Mouse (Mus musculus): ENCODE results near the gene Cish.
"Not testable (repeated sequence)": the region's sequence is repeated elsewhere in the genome, so short reads cannot be mapped to it uniquely, and the experiment has no call there.

Gene Cish

GRCm38 (mm10) chr9:107303121-107303820 is 7.4 kb downstream of the Cish start:
- Histone ChIP-seq H3K36me3 (ENCODE audit: insufficient read depth, low read length) (peaks cover 18% of the 10 kb centered on the region), H3K27me3 (ENCODE audit: insufficient read depth, low read length) (peaks cover 15% of the 10 kb centered on the region), H3K4me3 (replicated peaks; ENCODE audit: low read length) (no peak overlapping the region), H3K9me3 (ENCODE audit: low read length) (no peaks in the 10 kb centered on the region), H3K4me1 (replicated peaks; ENCODE audit: low read depth, low read length) (peaks cover 60% of the 10 kb centered on the region)
- TF ChIP-seq NANOG (IDR thresholded peaks at IDR 0.05; ENCODE audit: borderline replicate concordance, low read length) (no peak), POU5F1 (IDR thresholded peaks at IDR 0.05; ENCODE audit: borderline replicate concordance, low read length) (no peak), CTCF (conservative IDR thresholded peaks at IDR 0.05; ENCODE audit: low read length) (no peak)

DNA sequence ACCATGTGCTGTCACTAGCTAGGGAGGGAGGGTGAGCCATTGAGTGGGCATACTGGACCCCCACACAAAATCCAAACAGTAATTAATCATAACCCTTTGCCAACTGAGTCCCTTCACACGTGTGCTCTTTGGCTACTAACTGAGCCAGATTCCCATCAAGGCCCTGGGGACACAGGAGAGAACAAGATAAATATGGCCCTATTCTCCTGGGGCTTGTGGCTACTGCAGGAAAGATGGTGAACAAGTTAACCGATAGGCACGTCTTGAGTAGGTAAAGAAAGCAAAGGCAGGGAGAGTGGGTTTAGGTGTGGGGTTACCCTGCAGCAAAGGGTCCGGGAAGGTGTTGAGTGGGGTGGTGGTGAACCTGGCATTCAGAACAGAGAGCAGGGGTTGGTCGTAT is 8.1 kb downstream of the Cish start:
- Histone ChIP-seq H3K27me3 (ENCODE audit: insufficient read depth, low read length) (peaks cover 13% of the 10 kb centered on the region), H3K4me1 (replicated peaks; ENCODE audit: low read depth, low read length) (peaks cover 54% of the 10 kb centered on the region), H3K9me3 (ENCODE audit: low read length) (no peaks in the 10 kb centered on the region), H3K36me3 (ENCODE audit: insufficient read depth, low read length) (peaks cover 18% of the 10 kb centered on the region), H3K4me3 (replicated peaks; ENCODE audit: low read length) (no peak overlapping the region)
- TF ChIP-seq POU5F1 (IDR thresholded peaks at IDR 0.05; ENCODE audit: borderline replicate concordance, low read length) (no peak), NANOG (IDR thresholded peaks at IDR 0.05; ENCODE audit: borderline replicate concordance, low read length) (no peak), CTCF (conservative IDR thresholded peaks at IDR 0.05; ENCODE audit: low read length) (no peak)

DNA sequence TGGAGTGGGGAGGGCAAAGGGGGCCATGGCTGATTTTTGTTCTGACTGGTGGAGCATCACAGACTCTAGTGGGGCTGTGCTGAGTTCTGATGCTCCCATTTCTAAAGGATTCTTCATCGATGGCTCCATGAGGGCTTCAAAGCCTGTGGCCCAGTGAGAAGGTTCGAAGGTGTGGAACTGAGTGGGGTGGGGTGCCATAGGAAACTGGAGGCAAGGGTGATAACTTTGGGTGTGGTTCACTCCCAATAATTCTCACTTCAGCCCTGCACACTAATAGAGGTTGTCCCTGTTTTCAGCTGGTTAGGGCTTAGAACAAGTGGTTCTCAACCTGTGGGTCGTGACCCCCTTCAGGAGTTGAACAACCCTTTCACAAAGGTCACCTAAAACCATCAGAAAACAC is 8.6 kb downstream of the Cish start:
- H3K27me3 ChIP-seq (ENCODE audit: insufficient read depth, low read length) = peaks cover 13% of the 10 kb centered on the region
- no peaks in the 10 kb centered on the region for H3K9me3 ChIP-seq (ENCODE audit: low read length)
- H3K4me1 ChIP-seq (replicated peaks; ENCODE audit: low read depth, low read length) = peaks cover 49% of the 10 kb centered on the region
- TF ChIP-seq NANOG (IDR thresholded peaks at IDR 0.05; ENCODE audit: borderline replicate concordance, low read length) (no peak), CTCF (conservative IDR thresholded peaks at IDR 0.05; ENCODE audit: low read length) (no peak), POU5F1 (IDR thresholded peaks at IDR 0.05; ENCODE audit: borderline replicate concordance, low read length) (no peak)
- H3K36me3 ChIP-seq (ENCODE audit: insufficient read depth, low read length) = peaks cover 18% of the 10 kb centered on the region
- no peak overlapping the region for H3K4me3 ChIP-seq (replicated peaks; ENCODE audit: low read length)

GRCm38 (mm10) chr9:107305012-107305411 is 9.2 kb downstream of the Cish start:
- Histone ChIP-seq H3K9me3 (ENCODE audit: low read length) (no peaks in the 10 kb centered on the region), H3K27me3 (ENCODE audit: insufficient read depth, low read length) (peaks cover 9% of the 10 kb centered on the region), H3K4me3 (replicated peaks; ENCODE audit: low read length) (no peak overlapping the region), H3K36me3 (ENCODE audit: insufficient read depth, low read length) (peaks cover 18% of the 10 kb centered on the region), H3K4me1 (replicated peaks; ENCODE audit: low read depth, low read length) (peaks cover 43% of the 10 kb centered on the region)
- TF ChIP-seq POU5F1 (IDR thresholded peaks at IDR 0.05; ENCODE audit: borderline replicate concordance, low read length) (no peak), NANOG (IDR thresholded peaks at IDR 0.05; ENCODE audit: borderline replicate concordance, low read length) (no peak), CTCF (conservative IDR thresholded peaks at IDR 0.05; ENCODE audit: low read length) (no peak)

GRCm38 (mm10) chr9:107305601-107306542 is 10.0 kb downstream of the Cish start:
- Histone ChIP-seq H3K4me1 (replicated peaks; ENCODE audit: low read depth, low read length) (peaks cover 35% of the 10 kb centered on the region), H3K27me3 (ENCODE audit: insufficient read depth, low read length) (0 out of 2 replicates have a peak, but pooled peaks cover under 1% of the 10 kb centered on the region), H3K4me3 (replicated peaks; ENCODE audit: low read length) (no peak overlapping the region; the same call in 1 of the 2 replicates), H3K9me3 (ENCODE audit: low read length) (no peaks in the 10 kb centered on the region), H3K36me3 (ENCODE audit: insufficient read depth, low read length) (peaks cover 11% of the 10 kb centered on the region)
- TF ChIP-seq NANOG (IDR thresholded peaks at IDR 0.05; ENCODE audit: borderline replicate concordance, low read length) = no peak
- TF ChIP-seq CTCF (conservative IDR thresholded peaks at IDR 0.05; ENCODE audit: low read length) = no peak
- TF ChIP-seq POU5F1 (IDR thresholded peaks at IDR 0.05; ENCODE audit: borderline replicate concordance, low read length) = no peak

GRCm38 (mm10) chr9:107306673-107307072 is 10.8 kb downstream of the Cish start:
- H3K4me1 ChIP-seq (replicated peaks; ENCODE audit: low read depth, low read length) = peaks cover 27% of the 10 kb centered on the region
- H3K36me3 ChIP-seq (ENCODE audit: insufficient read depth, low read length); H3K4me3 ChIP-seq (replicated peaks; ENCODE audit: low read length); H3K9me3 ChIP-seq (ENCODE audit: low read length); H3K27me3 ChIP-seq (ENCODE audit: insufficient read depth, low read length): not testable (repeated sequence)

- no peak overlapping the region for H3K4me3 ChIP-seq (replicated peaks; ENCODE audit: low read length)
- H3K9me3 ChIP-seq (ENCODE audit: low read length) = no peaks in the 10 kb centered on the region
- no peaks in the 10 kb centered on the region for H3K27me3 ChIP-seq (ENCODE audit: insufficient read depth, low read length)
- no peaks in the 10 kb centered on the region for H3K36me3 ChIP-seq (ENCODE audit: insufficient read depth, low read length)
- TF ChIP-seq NANOG (IDR thresholded peaks at IDR 0.05; ENCODE audit: borderline replicate concordance, low read length) (no peak), POU5F1 (IDR thresholded peaks at IDR 0.05; ENCODE audit: borderline replicate concordance, low read length) (no peak), CTCF (conservative IDR thresholded peaks at IDR 0.05; ENCODE audit: low read length) (no peak)
- peaks cover 21% of the 10 kb centered on the region for H3K4me1 ChIP-seq (replicated peaks; ENCODE audit: low read depth, low read length)
These were observed 11.5 kb downstream of the Cish start for GRCm38 (mm10) chr9:107307099-107307872.

DNA sequence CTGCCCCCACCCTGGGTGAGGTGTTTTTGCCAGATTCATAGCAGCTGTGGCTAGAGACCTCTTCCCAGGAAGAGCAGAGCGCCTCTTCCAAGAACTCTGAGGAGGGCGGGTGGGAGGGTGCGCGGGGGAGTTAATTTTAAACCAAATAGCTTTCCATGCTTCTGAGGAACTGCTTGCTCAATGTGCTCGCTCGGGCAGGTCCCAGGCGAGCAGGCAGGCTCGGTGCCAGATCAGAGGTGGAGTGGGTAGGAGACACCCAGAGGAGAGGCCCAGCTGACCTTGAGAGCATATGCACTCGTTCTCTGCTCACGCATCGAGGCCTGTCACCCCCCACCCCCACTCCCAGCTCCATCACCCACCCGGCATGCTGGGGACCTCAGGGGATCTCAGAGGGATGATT is 12.1 kb downstream of the Cish start:
- Histone ChIP-seq H3K4me3 (replicated peaks; ENCODE audit: low read length) (no peak overlapping the region), H3K27me3 (ENCODE audit: insufficient read depth, low read length) (no peaks in the 10 kb centered on the region), H3K36me3 (ENCODE audit: insufficient read depth, low read length) (no peaks in the 10 kb centered on the region), H3K4me1 (replicated peaks; ENCODE audit: low read depth, low read length) (peaks cover 21% of the 10 kb centered on the region), H3K9me3 (ENCODE audit: low read length) (no peaks in the 10 kb centered on the region)
- TF ChIP-seq NANOG (IDR thresholded peaks at IDR 0.05; ENCODE audit: borderline replicate concordance, low read length) (no peak), POU5F1 (IDR thresholded peaks at IDR 0.05; ENCODE audit: borderline replicate concordance, low read length) (no peak), CTCF (conservative IDR thresholded peaks at IDR 0.05; ENCODE audit: low read length) (no peak)

Data from E14TG2a.4 (cell line).